Mouse (Mus musculus) kidney, embryonic 16.5 days (tissue): ENCODE data around the gene Hs6st2. TPM values are rescaled to one million over a fixed set of nuclear protein-coding genes. Genes with fewer than 3 reads are reported as not detected.

Source experiments
- ATAC-seq: fragments of 200-750 bp; cut with Nextera tagmentation; 2 replicates; pipeline ENCODE4 v1.8.0; 2017; ENCODE audit warnings: moderate TSS enrichment; ENCODE audit not compliant: low FRiP score, low TSS enrichment
- H3K27ac ChIP-seq: fragments of 300-500 bp; sonication (generic); 2 replicates; pipeline ENCODE4 v1.5.1; 2014; ENCODE audit warnings: low read length
- H3K27me3 ChIP-seq: fragments of 300-500 bp; sonication (generic); 2 replicates; pipeline ENCODE4 v1.6.1; 2014; ENCODE audit warnings: low read length, control low read depth, mixed read lengths; ENCODE audit not compliant: insufficient read depth
- H3K36me3 ChIP-seq: fragments of 300-500 bp; sonication (generic); 2 replicates; pipeline ENCODE4 v1.6.1; 2014; ENCODE audit warnings: low read length, control low read depth, mixed read lengths; ENCODE audit not compliant: insufficient read depth
- H3K4me1 ChIP-seq: fragments of 300-500 bp; sonication (generic); 2 replicates; pipeline ENCODE4 v1.6.1; 2014; ENCODE audit warnings: low read length, control low read depth, mixed read lengths; ENCODE audit not compliant: insufficient read depth
- H3K4me2 ChIP-seq: fragments of 300-500 bp; sonication (generic); replicated peaks from 2 replicates; pipeline ENCODE4 v1.6.1; 2014; ENCODE audit warnings: low read depth, low read length
- H3K4me3 ChIP-seq: fragments of 300-500 bp; sonication (generic); 2 replicates; pipeline ENCODE4 v1.5.1; 2014; ENCODE audit warnings: mild to moderate bottlenecking, low read length
- H3K9ac ChIP-seq: fragments of 300-500 bp; sonication (generic); replicated peaks from 2 replicates; pipeline ENCODE4 v1.6.1; 2014; ENCODE audit warnings: low read length
- H3K9me3 ChIP-seq: fragments of 300-500 bp; sonication (generic); 2 replicates; pipeline ENCODE4 v1.6.1; 2016; ENCODE audit warnings: low read length, control low read depth
- WGBS: fragments of 180-500 bp; shearing (Covaris S2); extraction: QIAGEN DNeasy Blood & Tissue Kit; methylation state at CpG from one replicate; pipeline ENCODE4 v1.1.7; 2014; 5-methylcytosine and 5-hydroxymethylcytosine counted together
- polyA plus RNA-seq: library from polyadenylated mRNA; unstranded; fragments of >200 nt; fragmentation: Nextera tagmentation; extraction: Ambion mirVana; gene quantifications from 2 replicates; pipeline ENCODE4 v1.2.1, GENCODE M21; 2015

The Hs6st2 gene
- polyA plus RNA-seq, 1 experiment from 2014 or later: 19.2 TPM

DNA sequence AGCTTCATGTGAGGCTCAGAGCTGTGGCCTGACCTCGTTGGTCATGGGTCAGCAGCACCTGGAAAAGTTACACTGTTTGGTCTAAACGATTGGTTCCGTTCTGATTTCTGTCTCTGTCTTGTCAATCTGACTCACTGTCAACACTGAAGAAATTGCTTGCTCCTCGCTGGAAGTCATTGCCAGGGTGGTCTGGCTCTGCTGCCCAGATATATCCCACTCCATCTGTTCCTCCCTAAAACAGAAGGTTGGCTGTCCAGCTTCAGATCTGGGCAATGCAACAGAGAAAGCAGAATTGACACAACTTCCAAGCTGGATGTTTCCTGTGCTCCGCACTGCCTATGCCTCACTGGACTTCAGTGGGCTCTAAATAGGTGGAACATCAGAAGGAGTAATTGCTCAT is 256.6 kb downstream of the Hs6st2 start:
- no peaks in the 10 kb centered on the region for H3K36me3 ChIP-seq
- H3K4me3 ChIP-seq: no peak overlapping the region
- no peaks in the 10 kb centered on the region for H3K9me3 ChIP-seq
- peaks cover 6% of the 10 kb centered on the region; the same call in 1 of the 2 replicates for H3K27me3 ChIP-seq
- no peak overlapping the region for H3K4me2 ChIP-seq
- 64% methylated on average over 5 of the region's 5 CpGs for WGBS
- no peak for ATAC-seq
- no peak overlapping the region for H3K9ac ChIP-seq
- no peak overlapping the region for H3K27ac ChIP-seq
- no peaks in the 10 kb centered on the region for H3K4me1 ChIP-seq

DNA sequence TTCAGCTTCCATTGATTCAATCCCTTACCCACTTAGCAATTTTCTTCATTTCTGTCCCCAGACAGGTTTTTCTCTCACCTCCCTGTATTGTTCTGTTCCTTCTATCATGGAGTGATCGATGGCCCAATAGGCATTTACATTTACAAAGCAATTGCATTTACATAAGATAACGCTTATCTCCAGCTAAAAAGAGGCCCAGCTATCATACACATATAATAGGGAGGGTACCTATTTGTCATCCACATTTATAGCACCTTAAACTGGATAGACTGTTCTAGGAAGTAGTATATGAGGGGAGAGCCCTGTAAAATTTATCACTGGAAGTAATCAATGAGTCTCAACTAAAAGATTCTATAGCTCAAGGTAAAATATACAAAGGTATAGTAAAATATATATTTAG is 271.4 kb downstream of the Hs6st2 start:
- no peak for ATAC-seq
- Histone ChIP-seq H3K9me3 (no peaks in the 10 kb centered on the region), H3K36me3 (no peaks in the 10 kb centered on the region), H3K4me1 (no peaks in the 10 kb centered on the region), H3K9ac (no peak overlapping the region), H3K4me3 (no peak overlapping the region), H3K27me3 (peaks cover 7% of the 10 kb centered on the region; the same call in 1 of the 2 replicates), H3K4me2 (no peak overlapping the region), H3K27ac (no peak overlapping the region)
- 75% methylated on average over 2 of the region's 2 CpGs for WGBS

DNA sequence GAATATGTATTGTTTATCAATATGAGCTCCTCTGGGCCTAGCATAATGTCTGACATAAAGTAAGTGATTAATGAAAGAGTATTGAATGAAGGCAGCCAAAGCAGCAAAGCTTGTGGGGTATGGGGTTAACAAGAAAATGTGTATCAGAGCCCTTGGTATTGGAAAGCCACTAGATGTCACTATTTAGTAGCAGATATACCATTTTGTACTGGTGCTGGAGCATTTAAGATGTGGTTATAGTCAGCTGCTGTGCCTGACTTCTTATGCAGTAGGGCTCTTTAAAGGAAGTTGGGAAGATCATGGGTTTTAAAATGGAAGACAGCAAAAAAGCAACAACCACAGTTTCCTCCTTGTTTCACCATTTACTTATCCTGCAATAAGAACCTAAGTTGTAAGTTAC is 284.2 kb downstream of the Hs6st2 start:
- H3K27me3 ChIP-seq: peaks cover 7% of the 10 kb centered on the region; the same call in 1 of the 2 replicates
- H3K36me3 ChIP-seq: no peaks in the 10 kb centered on the region
- no peaks in the 10 kb centered on the region for H3K4me1 ChIP-seq
- no peak overlapping the region for H3K4me3 ChIP-seq
- H3K27ac ChIP-seq: no peak overlapping the region
- H3K9me3 ChIP-seq: no peaks in the 10 kb centered on the region
- no peak overlapping the region for H3K4me2 ChIP-seq
- no peak for ATAC-seq
- H3K9ac ChIP-seq: no peak overlapping the region

DNA sequence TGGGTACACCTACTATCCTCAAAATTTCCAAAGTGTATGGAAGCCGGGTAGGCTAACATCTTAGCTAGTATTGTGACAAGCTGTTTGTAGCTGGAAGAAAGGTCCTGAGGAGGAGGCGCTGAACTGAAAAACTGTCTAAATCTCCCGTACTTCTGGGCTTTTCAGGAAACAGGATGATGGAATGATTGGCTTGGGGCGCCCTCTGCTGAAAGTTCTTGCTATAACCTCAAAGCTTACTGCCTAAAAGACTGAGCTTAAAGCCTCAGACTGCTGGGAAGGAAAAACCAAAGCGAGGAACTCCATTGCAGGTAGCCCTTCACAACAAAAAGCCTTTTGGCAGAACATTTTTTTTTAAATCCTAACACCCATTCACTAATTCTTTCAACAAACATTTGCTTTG is 307.0 kb downstream of the Hs6st2 start:
- Histone ChIP-seq H3K4me1 (no peaks in the 10 kb centered on the region), H3K27ac (no peak overlapping the region), H3K4me3 (no peak overlapping the region), H3K27me3 (peaks cover 4% of the 10 kb centered on the region), H3K36me3 (no peaks in the 10 kb centered on the region), H3K9me3 (no peaks in the 10 kb centered on the region), H3K9ac (no peak overlapping the region), H3K4me2 (no peak overlapping the region)
- 0 out of 2 replicates have a peak, but pooled peaks have one; percentile 42 for ATAC-seq
- WGBS: 24% methylated on average over 5 of the region's 5 CpGs

DNA sequence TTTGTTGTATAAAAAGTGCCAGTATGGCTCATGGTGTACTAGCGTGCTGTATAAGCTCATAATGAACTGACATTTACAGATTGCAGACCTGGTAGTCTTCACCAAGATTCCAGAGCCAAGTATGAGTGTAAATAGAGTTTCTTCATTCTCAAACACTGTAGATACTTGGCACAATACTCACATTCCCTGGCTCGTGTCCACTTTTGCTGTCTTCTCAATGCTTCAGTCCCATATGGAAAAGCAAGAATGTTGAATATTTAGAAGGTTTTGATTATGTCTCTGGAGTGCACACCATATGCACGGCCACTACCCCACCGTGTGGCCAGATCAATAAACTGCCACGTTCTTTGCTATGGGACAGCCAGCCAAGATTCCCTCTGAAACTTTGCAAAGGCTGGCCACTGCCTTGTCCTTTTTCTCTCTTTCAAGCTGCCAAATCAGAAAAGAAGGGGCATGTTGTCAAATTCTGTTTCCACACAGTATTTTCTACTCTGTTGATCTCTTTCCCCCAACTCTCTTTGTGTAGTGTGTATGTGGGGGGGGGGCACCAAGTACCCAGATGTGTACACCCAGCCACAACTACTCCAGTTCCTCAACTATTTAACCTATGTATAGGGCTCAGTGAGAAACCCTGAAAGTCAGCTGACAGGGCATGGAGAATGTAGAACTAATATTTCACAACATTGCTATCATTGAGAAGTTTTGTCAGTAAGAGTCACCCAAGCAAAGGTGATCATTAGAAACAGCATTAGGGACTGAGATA is 309.0 kb downstream of the Hs6st2 start:
- ATAC-seq: 0 out of 2 replicates have a peak, but pooled peaks have one; percentile 19

DNA sequence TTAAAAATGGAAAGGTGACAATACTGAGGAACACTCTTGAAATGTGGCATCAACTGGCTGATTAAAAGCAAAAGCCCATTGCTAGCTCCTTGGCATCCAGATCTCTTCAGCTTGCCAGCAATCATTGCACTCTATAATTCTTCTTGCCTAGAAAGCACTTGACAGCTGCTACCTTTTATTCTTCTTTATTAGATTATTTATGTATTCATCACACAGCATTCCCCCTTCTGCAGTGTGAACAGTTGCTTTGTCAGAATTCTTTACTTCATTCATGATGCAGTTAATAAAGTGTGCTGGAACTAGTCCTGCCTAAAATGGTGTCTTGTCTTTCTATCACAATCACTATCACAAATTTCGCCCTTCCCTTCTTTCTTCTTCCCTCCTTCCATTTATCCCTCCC is 332.0 kb downstream of the Hs6st2 start:
- H3K27me3 ChIP-seq: no peaks in the 10 kb centered on the region; the same call in 1 of the 2 replicates
- H3K9me3 ChIP-seq: no peaks in the 10 kb centered on the region
- H3K27ac ChIP-seq: no peak overlapping the region
- ATAC-seq: no peak
- H3K4me3 ChIP-seq: no peak overlapping the region
- H3K4me1 ChIP-seq: no peaks in the 10 kb centered on the region
- 90% methylated on average over 1 of the region's 1 CpGs for WGBS
- no peaks in the 10 kb centered on the region for H3K36me3 ChIP-seq
- H3K4me2 ChIP-seq: no peak overlapping the region
- H3K9ac ChIP-seq: no peak overlapping the region

More for the DNA sequence above, 309.0 kb downstream of the Hs6st2 start:
- H3K27me3 ChIP-seq: peaks cover 4% of the 10 kb centered on the region
- H3K36me3 ChIP-seq: no peaks in the 10 kb centered on the region
- WGBS: 44% methylated on average over 5 of the region's 5 CpGs
- H3K4me1 ChIP-seq: no peaks in the 10 kb centered on the region
- no peak overlapping the region for H3K4me2 ChIP-seq
- H3K9ac ChIP-seq: no peak overlapping the region
- no peak overlapping the region for H3K4me3 ChIP-seq
- H3K27ac ChIP-seq: no peak overlapping the region
- no peaks in the 10 kb centered on the region for H3K9me3 ChIP-seq

DNA sequence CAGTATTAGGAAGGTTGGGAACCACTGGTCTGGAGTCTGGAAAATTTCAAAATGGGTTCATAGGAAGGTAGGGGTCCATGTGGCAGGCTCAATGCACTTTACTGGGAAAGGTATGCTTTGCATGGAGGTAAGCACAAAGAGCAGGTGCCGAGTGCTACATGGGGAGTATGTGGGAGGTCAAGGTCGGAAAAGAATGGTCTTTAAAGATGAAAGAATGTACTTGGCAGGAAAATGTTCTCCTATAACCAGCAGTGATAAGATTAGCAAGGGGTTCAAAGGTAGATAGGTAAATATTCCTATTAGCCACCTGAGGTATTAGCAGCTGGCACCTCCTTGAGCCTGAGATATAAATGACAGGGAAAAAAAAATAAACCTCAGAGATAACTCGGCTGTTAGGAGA is 338.1 kb downstream of the Hs6st2 start:
- Histone ChIP-seq H3K4me3 (no peak overlapping the region), H3K27me3 (0 out of 2 replicates have a peak, but pooled peaks cover 5% of the 10 kb centered on the region), H3K9me3 (no peaks in the 10 kb centered on the region), H3K9ac (no peak overlapping the region), H3K4me1 (no peaks in the 10 kb centered on the region), H3K36me3 (no peaks in the 10 kb centered on the region), H3K4me2 (no peak overlapping the region), H3K27ac (no peak overlapping the region)
- 70% methylated on average over 3 of the region's 3 CpGs for WGBS
- ATAC-seq: no peak

Other genes with a start within 250 kb of the Hs6st2 start
- not detected in 2 replicates for gene Usp26, start 119.4 kb upstream of the Hs6st2 start, polyA plus RNA-seq